Mouse (Mus musculus) liver, embryonic 14.5 days (tissue): ENCODE data around the gene Wif1.

Source experiments
- CTCF ChIP-seq: IDR thresholded peaks from 2 replicates; pipeline ENCODE4 v1.5.1; 2016; ENCODE audit warnings: antibody characterized with exemption, low read depth, control low read depth
- EP300 ChIP-seq: IDR thresholded peaks from 2 replicates; pipeline ENCODE4 v1.6.1; 2016; ENCODE audit warnings: antibody characterized with exemption, low read depth

DNA sequence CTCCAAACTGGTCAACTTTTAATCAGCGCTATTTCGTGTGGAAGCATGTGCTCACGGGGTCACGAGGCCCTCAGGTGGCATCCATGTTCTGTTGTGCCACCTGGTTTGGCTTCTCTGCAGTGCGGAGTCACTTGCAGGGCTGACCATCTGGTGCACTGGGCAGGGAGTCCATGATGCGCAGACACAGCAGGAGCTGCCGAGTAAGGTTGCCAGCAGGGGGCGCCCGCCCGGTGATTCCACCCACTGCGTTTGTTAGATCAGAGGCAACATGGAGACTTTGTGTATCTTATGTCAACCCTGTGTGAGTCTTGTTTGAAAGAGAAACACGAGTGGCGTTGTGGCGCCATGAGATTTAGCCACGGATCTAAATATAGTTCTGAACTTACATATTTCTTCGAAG is 90.7 kb downstream of the Wif1 start:
- TF ChIP-seq CTCF (peak; percentile 51), EP300 (no peak)
